In genomic region chr8:46986386-46987140, GRCm38 (mm10) we compare ENCODE assay signal across 18 mouse cellular contexts. TPM values are rescaled to one million over a fixed set of nuclear protein-coding genes. Genes with fewer than 3 reads are reported as not detected.
DNase-seq lines count a peak whose midpoint lies in the region; ATAC-seq and TF ChIP-seq lines count a peak whose summit lies in the region.
"Had no signal": no experiment of that assay in that cellular context is flagged by ENCODE, and none has a peak within 500 bp of the region (broad histone marks: within the 10 kb centered on the region; RNA-seq: fewer than 3 reads in every experiment).

TSS of gene Enpp6 (plus strand) at chr8:46986887.

- TF ChIP-seq CTCF in cerebellum, adult 2 months (IDR thresholded peaks at IDR 0.05; ENCODE audit: borderline replicate concordance, insufficient read depth, low read depth, low read length): no peak

- H3K9ac ChIP-seq in hindbrain, embryonic 13.5 days: no peak within 1 kb of the TSS
- H3K9ac ChIP-seq: limb, embryonic 13.5 days; liver, postnatal 0 days; midbrain, embryonic 13.5 days had no signal

- no peaks in the 10 kb centered on the region for H3K9me3 ChIP-seq in hindbrain, embryonic 13.5 days
- H3K9me3 ChIP-seq in limb, embryonic 10.5 days (replicated peaks): no peaks in the 10 kb centered on the region
- H3K9me3 ChIP-seq: heart, embryonic 10.5 days; limb, embryonic 13.5 days; midbrain, embryonic 13.5 days had no signal

- no peak for DNase-seq in cerebellum, adult 2 months
- DNase-seq in cerebellum, adult 18-20 months: no peak
- no peak for DNase-seq in layer of hippocampus, postnatal 14 days (ENCODE audit: low spot score in 2 of 2)
- no peak for DNase-seq in layer of hippocampus, adult 9-11 months
- peak; percentile 40 for DNase-seq in MN1 (ENCODE audit: low spot score)
- DNase-seq in brain, adult 2 months (ENCODE audit: low read depth, low spot score): peak; percentile 25
- no peak for DNase-seq in limb, embryonic 10.5 days (ENCODE audit: low spot score)
- DNase-seq: gastrocnemius, adult 2 months; heart, postnatal 36 days; liver, postnatal 0 days; right cerebral cortex, postnatal 4 days; thymus, adult 18-20 months had no signal

- no peak within 1 kb of the TSS for H3K27ac ChIP-seq in cerebellum, adult 2 months (ENCODE audit: insufficient read depth, low read length)
- no peak within 1 kb of the TSS for H3K27ac ChIP-seq in hindbrain, embryonic 13.5 days
- no peak within 1 kb of the TSS for H3K27ac ChIP-seq in limb, embryonic 10.5 days
- H3K27ac ChIP-seq: gastrocnemius, adult 2 months; heart, embryonic 10.5 days; limb, embryonic 13.5 days; midbrain, embryonic 13.5 days had no signal

- H3K36me3 ChIP-seq in hindbrain, embryonic 13.5 days: no peaks in the 10 kb centered on the region
- H3K36me3 ChIP-seq in limb, embryonic 10.5 days: no peaks in the 10 kb centered on the region
- H3K36me3 ChIP-seq: heart, embryonic 10.5 days; limb, embryonic 13.5 days; midbrain, embryonic 13.5 days had no signal

- ATAC-seq in hindbrain, embryonic 13.5 days (ENCODE audit: low FRiP score): no peak
- ATAC-seq: forebrain, embryonic 16.5 days; liver, postnatal 0 days; midbrain, embryonic 13.5 days had no signal

- 46% methylated on average over 8 of the region's 8 CpGs for WGBS in cerebellum, adult 2 months
- 84% methylated on average over 8 of the region's 8 CpGs for WGBS in hindbrain, embryonic 13.5 days
- 92% methylated on average over 8 of the region's 8 CpGs for WGBS in limb, embryonic 10.5 days

- H3K27me3 ChIP-seq in cerebellum, adult 2 months (ENCODE audit: control insufficient read depth, insufficient read depth, low read length): no peaks in the 10 kb centered on the region
- no peaks in the 10 kb centered on the region for H3K27me3 ChIP-seq in hindbrain, embryonic 13.5 days
- no peaks in the 10 kb centered on the region for H3K27me3 ChIP-seq in limb, embryonic 10.5 days (ENCODE audit: low read depth, poor library complexity, severe bottlenecking)
- H3K27me3 ChIP-seq: CH12.LX; limb, embryonic 13.5 days; midbrain, embryonic 13.5 days had no signal

- no peak within 1 kb of the TSS for H3K4me2 ChIP-seq in hindbrain, embryonic 13.5 days
- H3K4me2 ChIP-seq: limb, embryonic 13.5 days; midbrain, embryonic 13.5 days had no signal

- TF ChIP-seq POLR2A in cerebellum, adult 2 months (IDR thresholded peaks at IDR 0.05; ENCODE audit: borderline replicate concordance, insufficient read depth, low read length): no peak

- H3K4me3 ChIP-seq in cerebellum, adult 2 months (replicated peaks; ENCODE audit: insufficient read depth, low read depth, low read length): no peak within 1 kb of the TSS
- no peak within 1 kb of the TSS for H3K4me3 ChIP-seq in hindbrain, embryonic 13.5 days
- no peak within 1 kb of the TSS for H3K4me3 ChIP-seq in limb, embryonic 10.5 days
- H3K4me3 ChIP-seq: gastrocnemius, adult 2 months; heart, embryonic 10.5 days; limb, embryonic 13.5 days; midbrain, embryonic 13.5 days had no signal

- H3K4me1 ChIP-seq in cerebellum, adult 2 months (ENCODE audit: control insufficient read depth, insufficient read depth, low read length): no peaks in the 10 kb centered on the region
- H3K4me1 ChIP-seq in hindbrain, embryonic 13.5 days (replicated peaks): peaks cover 9% of the 10 kb centered on the region
- H3K4me1 ChIP-seq in limb, embryonic 10.5 days: peaks cover 11% of the 10 kb centered on the region; the same call in 1 of the 2 replicates
- H3K4me1 ChIP-seq: heart, embryonic 10.5 days; midbrain, embryonic 13.5 days had no signal

RNA-seq across cellular contexts. Expression of gene Enpp6, which starts in this region (rescaled TPM):
- 16.2 and 20.6 TPM in 2 replicates for polyA plus RNA-seq in cerebellum, adult 2 months (2012; rRNA removed)
- total RNA-seq in layer of hippocampus, postnatal 14 days (2021): 10 to 100 TPM; 28.9 to 29.2 TPM
- 0.18 and 0.34 TPM in 2 replicates for polyA plus RNA-seq in hindbrain, embryonic 13.5 days (2015; fragmentation: Nextera tagmentation; extraction: Ambion mirVana)
- polyA plus RNA-seq in limb, embryonic 10.5 days (2016; fragmentation: Nextera tagmentation; extraction: Ambion mirVana): 0.09 and 0.24 TPM in 2 replicates
- total RNA-seq: CH12.LX had no signal

Comparison
In these comparisons a context has a peak if more than half of its experiments do, and no peak if none do; other contexts are left out.
1. RNA of gene Enpp6 (polyA plus RNA-seq): 16.2 to 20.6 TPM in cerebellum, adult 2 months; 0.09 to 0.24 TPM in limb, embryonic 10.5 days and 0.18 to 0.34 TPM in hindbrain, embryonic 13.5 days; every median in the first group is over 10 times any median in the second.
2. DNase-seq: peak in MN1 (single experiment) and brain, adult 2 months (single experiment); none in cerebellum, adult 2 months (0 of 2), cerebellum, adult 18-20 months (0 of 2), layer of hippocampus, postnatal 14 days (0 of 2), layer of hippocampus, adult 9-11 months (single experiment) and limb, embryonic 10.5 days (single experiment).